Comparison of ENCODE assay signal across 9 mouse cellular contexts in genomic region chr3:102249401-102249991, GRCm38 (mm10). TPM values are rescaled to one million over a fixed set of nuclear protein-coding genes. Genes with fewer than 3 reads are reported as not detected.
DNase-seq lines count a peak whose midpoint lies in the region; ATAC-seq and TF ChIP-seq lines count a peak whose summit lies in the region.
"Had no signal": no experiment of that assay in that cellular context is flagged by ENCODE, and none has a peak within 500 bp of the region (broad histone marks: within the 10 kb centered on the region; RNA-seq: fewer than 3 reads in every experiment).

No protein-coding gene starts in this region.

- intact Hi-C loops in left cerebral cortex, postnatal 14 days (cut with DNase I): loop anchor here (2.0 to 10.0 kb wide), 4 partner anchors 345 to 555 kb away; no protein-coding TSS in a partner anchor

- no peaks in the 10 kb centered on the region for H3K36me3 ChIP-seq in MEL (ENCODE audit: control insufficient read depth in 1 of 2, insufficient read depth in 2 of 2, low read length in 2 of 2)
- no peaks in the 10 kb centered on the region for H3K36me3 ChIP-seq in forebrain, embryonic 14.5 days (ENCODE audit: control insufficient read depth, insufficient read depth, low read length)
- H3K36me3 ChIP-seq in hindbrain, embryonic 16.5 days (ENCODE audit: control insufficient read depth, insufficient read depth, low read length): no peaks in the 10 kb centered on the region
- H3K36me3 ChIP-seq in midbrain, embryonic 15.5 days (replicated peaks): no peaks in the 10 kb centered on the region

- TF ChIP-seq CTCF in MEL (IDR thresholded peaks at IDR 0.05 in 2 of 3, conservative IDR thresholded peaks at IDR 0.05 in 1 of 3; ENCODE audit: control insufficient read depth in 1 of 3, insufficient read depth in 1 of 3, low read depth in 2 of 3, low read length in 3 of 3, poor library complexity in 1 of 3, severe bottlenecking in 1 of 3): peak; percentile 8 to 18 (median 14); a peak in 1 of 6 replicates

- TF ChIP-seq EP300 in MEL (IDR thresholded peaks at IDR 0.05; ENCODE audit: low read depth in 1 of 2, low read length in 2 of 2): no peak

- no peaks in the 10 kb centered on the region for H3K79me2 ChIP-seq in MEL (ENCODE audit: control insufficient read depth, insufficient read depth, low read length, poor library complexity)

- peak; percentile 19 for TF ChIP-seq RAD21 in MEL (IDR thresholded peaks at IDR 0.05; ENCODE audit: low read depth, low read length)

- H3K4me3 ChIP-seq in MEL (ENCODE audit: control insufficient read depth in 1 of 2, insufficient read depth in 1 of 2, low read depth in 2 of 2, low read length in 2 of 2): no peak overlapping the region
- H3K4me3 ChIP-seq in forebrain, embryonic 14.5 days (ENCODE audit: low read depth, low read length): no peak overlapping the region
- no peak overlapping the region for H3K4me3 ChIP-seq in hindbrain, embryonic 16.5 days (ENCODE audit: low read length)
- H3K4me3 ChIP-seq in midbrain, embryonic 15.5 days: no peak overlapping the region
- H3K4me3 ChIP-seq: myocyte had no signal

- H3K27me3 ChIP-seq in MEL (ENCODE audit: control insufficient read depth in 1 of 2, insufficient read depth in 2 of 2, low read length in 2 of 2): no peaks in the 10 kb centered on the region
- H3K27me3 ChIP-seq in forebrain, embryonic 14.5 days (replicated peaks; ENCODE audit: control insufficient read depth, insufficient read depth, low read length): no peaks in the 10 kb centered on the region
- H3K27me3 ChIP-seq in hindbrain, embryonic 16.5 days (replicated peaks; ENCODE audit: control insufficient read depth, insufficient read depth, low read length): no peaks in the 10 kb centered on the region
- H3K27me3 ChIP-seq in midbrain, embryonic 15.5 days (replicated peaks): no peaks in the 10 kb centered on the region

- H3K9me3 ChIP-seq in MEL (replicated peaks; ENCODE audit: insufficient read depth, low read length): no peaks in the 10 kb centered on the region
- H3K9me3 ChIP-seq in forebrain, embryonic 14.5 days (replicated peaks; ENCODE audit: control insufficient read depth, low read length): no peaks in the 10 kb centered on the region
- H3K9me3 ChIP-seq in hindbrain, embryonic 16.5 days (ENCODE audit: control insufficient read depth, low read length): no peaks in the 10 kb centered on the region
- H3K9me3 ChIP-seq in midbrain, embryonic 15.5 days: no peaks in the 10 kb centered on the region

- no peak overlapping the region for H3K27ac ChIP-seq in MEL (ENCODE audit: control insufficient read depth, low read depth, low read length)
- no peak overlapping the region for H3K27ac ChIP-seq in forebrain, embryonic 14.5 days (ENCODE audit: low read depth, low read length)
- no peak overlapping the region for H3K27ac ChIP-seq in hindbrain, embryonic 16.5 days (ENCODE audit: low read depth, low read length)
- H3K27ac ChIP-seq in midbrain, embryonic 15.5 days: no peak overlapping the region

- DNase-seq in MEL (ENCODE audit: low read depth, low spot score): no peak
- DNase-seq in adrenal gland, postnatal 36 days: peak; percentile 49 to 58
- peak; percentile 84 for DNase-seq in forebrain, embryonic 14.5 days (ENCODE audit: low spot score)
- DNase-seq in left cerebral cortex, postnatal 14 days (ENCODE audit: low spot score in 2 of 2): peak; percentile 81 to 83
- peak; percentile 73 for DNase-seq in testis, postnatal 10 days (ENCODE audit: low spot score)
- DNase-seq in thymus, adult 18-20 months: no peak

- no peak overlapping the region for H3K9ac ChIP-seq in MEL (ENCODE audit: control insufficient read depth, low read depth, low read length, poor library complexity, severe bottlenecking)
- no peak overlapping the region for H3K9ac ChIP-seq in forebrain, embryonic 14.5 days (ENCODE audit: low read length)
- H3K9ac ChIP-seq in hindbrain, embryonic 16.5 days (ENCODE audit: low read depth, low read length): no peak overlapping the region
- H3K9ac ChIP-seq in midbrain, embryonic 15.5 days: no peak overlapping the region

- H3K4me2 ChIP-seq in forebrain, embryonic 14.5 days (ENCODE audit: low read length): no peak overlapping the region
- H3K4me2 ChIP-seq in hindbrain, embryonic 16.5 days (ENCODE audit: low read length): no peak overlapping the region
- no peak overlapping the region for H3K4me2 ChIP-seq in midbrain, embryonic 15.5 days

- 62% methylated on average over 9 of the region's 9 CpGs for WGBS in forebrain, embryonic 14.5 days
- 57% methylated on average over 9 of the region's 9 CpGs for WGBS in hindbrain, embryonic 16.5 days
- WGBS in midbrain, embryonic 15.5 days: 54% methylated on average over 9 of the region's 9 CpGs

- no peaks in the 10 kb centered on the region for H3K4me1 ChIP-seq in MEL (ENCODE audit: control insufficient read depth in 1 of 2, insufficient read depth in 2 of 2, low read length in 2 of 2)
- H3K4me1 ChIP-seq in forebrain, embryonic 14.5 days (ENCODE audit: control insufficient read depth, insufficient read depth, low read length): no peaks in the 10 kb centered on the region
- no peaks in the 10 kb centered on the region for H3K4me1 ChIP-seq in hindbrain, embryonic 16.5 days (ENCODE audit: control insufficient read depth, insufficient read depth, low read depth, low read length)
- H3K4me1 ChIP-seq in midbrain, embryonic 15.5 days: no peaks in the 10 kb centered on the region

- no peak for TF ChIP-seq POLR2A in MEL (IDR thresholded peaks at IDR 0.05; ENCODE audit: control insufficient read depth in 1 of 2, insufficient read depth in 1 of 2, low read depth in 1 of 2, low read length in 2 of 2, poor library complexity in 1 of 2)

- peak; percentile 65; the same call in 1 of the 2 replicates for ATAC-seq in forebrain, embryonic 14.5 days
- ATAC-seq in hindbrain, embryonic 16.5 days: peak; percentile 84
- ATAC-seq in midbrain, embryonic 15.5 days (replicated peaks): peak; percentile 74

TF ChIP-seq in MEL, 35 proteins besides CTCF, POLR2A, EP300 and RAD21:
- TF ChIP-seq SIN3A (IDR thresholded peaks at IDR 0.05; ENCODE audit: low read length) (no peak), JUND (IDR thresholded peaks at IDR 0.05; ENCODE audit: low read depth, low read length) (no peak), USF2 (IDR thresholded peaks at IDR 0.05; ENCODE audit: borderline replicate concordance in 1 of 2, insufficient read depth in 1 of 2, low read depth in 1 of 2, low read length in 2 of 2) (no peak), MYB (IDR thresholded peaks at IDR 0.05; ENCODE audit: low read depth, low read length) (no peak), SMC3 (IDR thresholded peaks at IDR 0.05; ENCODE audit: low read depth, low read length) (no peak), KAT2A (conservative IDR thresholded peaks at IDR 0.05; ENCODE audit: low read depth, low read length) (no peak), POLR2AphosphoS5 (IDR thresholded peaks at IDR 0.05; ENCODE audit: borderline replicate concordance, low read depth, low read length) (no peak), ZC3H11A (IDR thresholded peaks at IDR 0.05; ENCODE audit: low read depth, low read length) (no peak), HCFC1 (IDR thresholded peaks at IDR 0.05; ENCODE audit: low read depth, low read length) (no peak), ZNF384 (IDR thresholded peaks at IDR 0.05; ENCODE audit: low read depth, low read length) (no peak), E2F4 (IDR thresholded peaks at IDR 0.05; ENCODE audit: borderline replicate concordance, low read depth, low read length) (no peak), ETS1 (IDR thresholded peaks at IDR 0.05; ENCODE audit: low read depth, low read length) (no peak), UBTF (IDR thresholded peaks at IDR 0.05; ENCODE audit: borderline replicate concordance, insufficient read depth, low read depth, low read length) (no peak), GATA1 (IDR thresholded peaks at IDR 0.05; ENCODE audit: low read depth, low read length) (no peak), ZKSCAN1 (IDR thresholded peaks at IDR 0.05; ENCODE audit: low read depth, low read length) (no peak), MAFK (IDR thresholded peaks at IDR 0.05; ENCODE audit: borderline replicate concordance, low read depth, low read length) (no peak), CHD1 (IDR thresholded peaks at IDR 0.05; ENCODE audit: low read depth, low read length) (no peak)

RNA-seq across cellular contexts. Expression of gene Vangl1, which starts 45.0 kb away (rescaled TPM):
- 6.5 and 6.8 TPM in 2 replicates for total RNA-seq in MEL (2012; rRNA removed)
- polyA plus RNA-seq in MEL (2012; ENCODE audit: insufficient read depth in 1 of 2, insufficient read length in 2 of 2, low read depth in 1 of 2, low replicate concordance in 2 of 2, missing spikeins in 1 of 2): 10 to 100 TPM in 1 of 2 experiments, not detected in 1; 15.1 TPM
- total RNA-seq in adrenal gland, postnatal 36 days (2021): 10 to 100 TPM; 30.4 to 33.9 TPM
- polyA plus RNA-seq in forebrain, embryonic 14.5 days (2014; fragmentation: Nextera tagmentation; extraction: Ambion mirVana): 4.6 and 6.2 TPM in 2 replicates
- 7.9 and 14.0 TPM in 2 replicates for polyA plus RNA-seq in hindbrain, embryonic 16.5 days (2015; fragmentation: Nextera tagmentation; extraction: Ambion mirVana)
- total RNA-seq in left cerebral cortex, postnatal 14 days (2021): 1 to 10 TPM; 5.3 to 6.6 TPM
- polyA plus RNA-seq in midbrain, embryonic 15.5 days (2015; fragmentation: Nextera tagmentation; extraction: Ambion mirVana): 7.5 and 9.9 TPM in 2 replicates

Comparison
In these comparisons a context has a peak if more than half of its experiments do, and no peak if none do; other contexts are left out.
1. DNase-seq: peak in adrenal gland, postnatal 36 days (2 of 2), forebrain, embryonic 14.5 days (single experiment), left cerebral cortex, postnatal 14 days (2 of 2) and testis, postnatal 10 days (single experiment); none in MEL (single experiment) and thymus, adult 18-20 months (0 of 2).
2. Peak in every context shown above with its lines, with median percentiles within 50 percentile points of each other: ATAC-seq.